Mouse (Mus musculus) stomach, postnatal 0 days (tissue): Measurements from ENCODE around the gene Dpf3. TPM values are rescaled to one million over a fixed set of nuclear protein-coding genes. Genes with fewer than 3 reads are reported as not detected.

Source experiments
- ATAC-seq: fragments of 200-750 bp; cut with Nextera tagmentation; 2 replicates; pipeline ENCODE4 v1.8.0; 2017; ENCODE audit not compliant: low FRiP score, low TSS enrichment
- DNase-seq: peaks from one replicate; pipeline ENCODE4 v3.0.0-alpha.2; 2016; ENCODE audit warnings: low spot score
- H3K27ac ChIP-seq: fragments of 300-500 bp; sonication (generic); replicated peaks from 2 replicates; pipeline ENCODE4 v1.5.1; 2014; ENCODE audit warnings: mild to moderate bottlenecking, control low read depth
- H3K27me3 ChIP-seq: fragments of 300-500 bp; sonication (generic); 2 replicates; pipeline ENCODE4 v1.6.1; 2014; ENCODE audit warnings: low read length; ENCODE audit not compliant: control insufficient read depth, insufficient read depth
- H3K36me3 ChIP-seq: fragments of 300-500 bp; sonication (generic); 2 replicates; pipeline ENCODE4 v1.6.1; 2014; ENCODE audit warnings: low read length, mixed read lengths; ENCODE audit not compliant: control insufficient read depth, insufficient read depth
- H3K4me1 ChIP-seq: fragments of 300-500 bp; sonication (generic); replicated peaks from 2 replicates; pipeline ENCODE4 v1.6.1; 2014; ENCODE audit warnings: antibody characterized with exemption; ENCODE audit not compliant: control insufficient read depth, insufficient read depth
- H3K4me2 ChIP-seq: fragments of 300-500 bp; sonication (generic); replicated peaks from 2 replicates; pipeline ENCODE4 v1.6.1; 2014; ENCODE audit warnings: low read depth, mild to moderate bottlenecking, control low read depth, moderate library complexity
- H3K4me3 ChIP-seq: fragments of 300-500 bp; sonication (generic); 2 replicates; pipeline ENCODE4 v1.5.1; 2014; ENCODE audit warnings: low read depth, low read length, control low read depth
- H3K9ac ChIP-seq: fragments of 300-500 bp; sonication (generic); 2 replicates; pipeline ENCODE4 v1.6.1; 2014; ENCODE audit warnings: mild to moderate bottlenecking, low read length, control low read depth, mixed read lengths
- H3K9me3 ChIP-seq: fragments of 300-500 bp; sonication (generic); 2 replicates; pipeline ENCODE4 v1.6.1; 2016; ENCODE audit warnings: low read length; ENCODE audit not compliant: control insufficient read depth
- CTCF ChIP-seq: IDR thresholded peaks from 2 replicates; pipeline ENCODE4 v1.5.1; 2016; ENCODE audit warnings: antibody characterized with exemption, low read depth, mild to moderate bottlenecking, moderate library complexity
- EP300 ChIP-seq: optimal IDR thresholded peaks from 2 replicates; pipeline ENCODE3; 2016; ENCODE audit warnings: antibody characterized with exemption
- WGBS: fragments of 180-500 bp; shearing (Covaris S2); extraction: QIAGEN DNeasy Blood & Tissue Kit; methylation state at CpG from one replicate; pipeline ENCODE4 v1.1.7; 2014; 5-methylcytosine and 5-hydroxymethylcytosine counted together
- polyA plus RNA-seq: library from polyadenylated mRNA; unstranded; fragments of >200 nt; fragmentation: Nextera tagmentation; extraction: Ambion mirVana; gene quantifications from 2 replicates; pipeline ENCODE4 v1.2.1, GENCODE M21; 2015

The Dpf3 gene
- polyA plus RNA-seq, 1 experiment from 2014 or later, result 3.0 TPM

DNA sequence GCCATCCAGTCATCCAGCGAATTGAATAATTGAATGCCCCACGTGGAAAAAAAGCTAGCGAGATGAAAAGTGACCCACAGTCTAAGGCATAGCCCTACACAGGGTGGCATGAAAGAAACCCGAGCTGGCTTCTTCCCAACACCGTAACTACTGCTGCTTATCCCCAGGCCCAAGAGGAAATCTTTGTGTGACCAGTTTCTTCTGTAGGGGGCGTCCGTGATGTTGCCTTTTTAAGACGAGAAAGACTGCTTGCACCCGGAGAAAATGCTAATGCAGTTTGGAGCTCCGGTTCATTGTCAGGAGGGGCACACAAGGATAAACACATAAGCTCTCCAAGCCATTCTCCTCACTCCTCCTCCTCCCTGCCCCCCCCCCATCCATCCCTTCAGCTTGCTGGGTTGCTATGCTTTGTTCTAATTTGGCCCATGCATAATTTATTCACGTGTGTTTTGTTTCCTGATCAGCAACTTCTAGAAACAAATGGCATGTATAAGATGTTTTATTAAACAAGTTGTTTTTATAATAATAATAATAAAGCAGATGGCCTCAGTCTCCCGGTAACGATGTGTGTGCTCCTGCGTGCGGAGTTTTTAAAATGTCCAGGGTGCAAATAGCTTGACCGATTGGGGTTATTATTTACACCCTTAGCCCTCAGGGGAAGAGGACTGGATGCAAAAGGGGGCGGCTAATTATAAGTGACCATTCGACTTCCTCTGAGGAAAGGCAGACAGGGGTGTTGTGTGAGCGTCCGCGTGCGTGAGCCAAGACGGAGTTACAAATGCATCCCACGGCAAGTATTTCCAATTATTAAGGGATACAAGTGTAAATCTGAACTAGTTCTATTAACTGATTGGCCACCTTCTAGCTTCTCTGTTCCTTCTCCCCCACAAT, 2.4 kb downstream of the Dpf3 start:
- DNase-seq, result no peak

GRCm38 (mm10) chr12:83483653-83484052, 3.9 kb downstream of the Dpf3 start:
- 0 out of 2 replicates have a peak, but pooled peaks cover 2% of the 10 kb centered on the region for H3K9me3 ChIP-seq
- no peak overlapping the region for H3K9ac ChIP-seq
- no peak for ATAC-seq
- H3K4me3 ChIP-seq, result no peak overlapping the region
- no peaks in the 10 kb centered on the region for H3K27me3 ChIP-seq
- H3K4me1 ChIP-seq, result no peaks in the 10 kb centered on the region; the same call in none of the 2 replicates
- peak; percentile 9; the same call in 1 of the 2 replicates for TF ChIP-seq CTCF
- no peak for TF ChIP-seq EP300
- DNase-seq, result no peak
- H3K36me3 ChIP-seq, result no peaks in the 10 kb centered on the region
- no peak overlapping the region for H3K27ac ChIP-seq
- WGBS, result 42% methylated on average over 5 of the region's 5 CpGs
- no peak overlapping the region for H3K4me2 ChIP-seq

More for the DNA sequence above, 2.4 kb downstream of the Dpf3 start:
- TF ChIP-seq CTCF, result peak; percentile 19; the same call in 1 of the 2 replicates
- no peak for TF ChIP-seq EP300
- Histone ChIP-seq H3K27me3 (no peaks in the 10 kb centered on the region), H3K9ac (no peak overlapping the region), H3K36me3 (no peaks in the 10 kb centered on the region), H3K4me3 (peak overlapping the region; percentile 60), H3K4me2 (peak overlapping the region; percentile 100), H3K9me3 (0 out of 2 replicates have a peak, but pooled peaks cover 2% of the 10 kb centered on the region), H3K27ac (no peak overlapping the region), H3K4me1 (no peaks in the 10 kb centered on the region; the same call in none of the 2 replicates)
- 9% methylated on average over 24 of the region's 24 CpGs for WGBS
- no peak for ATAC-seq

- no peak overlapping the region for H3K4me2 ChIP-seq
- DNase-seq (no peak), ATAC-seq (no peak)
- H3K9me3 ChIP-seq, result 0 out of 2 replicates have a peak, but pooled peaks cover 2% of the 10 kb centered on the region
- H3K27ac ChIP-seq, result no peak overlapping the region
- WGBS, result 56% methylated on average over 4 of the region's 4 CpGs
- TF ChIP-seq EP300 (no peak), CTCF (no peak)
- H3K36me3 ChIP-seq, result no peaks in the 10 kb centered on the region
- no peak overlapping the region for H3K4me3 ChIP-seq
- H3K27me3 ChIP-seq, result no peaks in the 10 kb centered on the region
- no peak overlapping the region for H3K9ac ChIP-seq
- no peaks in the 10 kb centered on the region; the same call in none of the 2 replicates for H3K4me1 ChIP-seq
Observed at GRCm38 (mm10) chr12:83481439-83481838, 6.1 kb downstream of the Dpf3 start.

GRCm38 (mm10) chr12:83479818-83480401, 7.6 kb downstream of the Dpf3 start:
- Histone ChIP-seq H3K4me2 (no peak overlapping the region), H3K4me1 (no peaks in the 10 kb centered on the region; the same call in 1 of the 2 replicates), H3K27me3 (no peaks in the 10 kb centered on the region), H3K9me3 (0 out of 2 replicates have a peak, but pooled peaks cover 2% of the 10 kb centered on the region), H3K27ac (no peak overlapping the region), H3K9ac (no peak overlapping the region), H3K4me3 (no peak overlapping the region), H3K36me3 (no peaks in the 10 kb centered on the region)
- WGBS, result 70% methylated on average over 7 of the region's 7 CpGs
- TF ChIP-seq EP300 (no peak), CTCF (no peak)
- ATAC-seq, result no peak
- DNase-seq, result no peak

DNA sequence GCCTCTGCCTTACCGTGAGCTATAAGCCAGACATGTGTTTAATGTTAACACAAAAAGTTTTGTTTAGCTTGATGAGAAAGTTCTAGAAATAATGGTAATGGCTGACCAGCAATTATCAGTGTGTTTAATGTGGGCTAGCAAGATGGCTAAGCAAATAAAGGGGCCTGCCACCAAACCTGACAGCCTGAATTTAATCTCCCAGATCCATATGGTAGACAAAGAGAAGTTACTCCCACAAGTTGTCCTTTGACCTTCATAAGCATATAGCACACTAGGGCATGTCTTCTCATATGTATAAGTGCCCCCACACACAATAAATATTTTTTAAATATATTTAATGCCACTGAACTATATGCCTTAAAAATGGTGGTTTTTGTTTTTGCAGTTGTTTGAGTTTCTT, 8.4 kb downstream of the Dpf3 start:
- Histone ChIP-seq H3K4me2 (no peak overlapping the region), H3K27ac (no peak overlapping the region), H3K27me3 (no peaks in the 10 kb centered on the region), H3K4me3 (no peak overlapping the region), H3K9me3 (no peaks in the 10 kb centered on the region), H3K9ac (no peak overlapping the region), H3K4me1 (no peaks in the 10 kb centered on the region), H3K36me3 (no peaks in the 10 kb centered on the region)
- ATAC-seq (no peak), DNase-seq (no peak)
- 24% methylated on average over 1 of the region's 1 CpGs for WGBS
- no peak for TF ChIP-seq CTCF
- TF ChIP-seq EP300, result no peak
